Mouse (Mus musculus): Measurements from ENCODE around the gene Trank1. TPM values are rescaled to one million over a fixed set of nuclear protein-coding genes. Genes with fewer than 3 reads are reported as not detected.

Gene Trank1
- polyA plus RNA-seq, 1 experiment from 2014 or later = 0.18 TPM

GRCm38 (mm10) chr9:111440446-111440845 is 128.9 kb downstream of the Trank1 start:
- no peak overlapping the region for H3K9ac ChIP-seq (ENCODE audit: low read length)
- no peak overlapping the region for H3K4me3 ChIP-seq (ENCODE audit: low read length)
- H3K27ac ChIP-seq (ENCODE audit: low read length) = no peak overlapping the region
- WGBS = 75% methylated on average over 6 of the region's 6 CpGs
- H3K36me3 ChIP-seq (ENCODE audit: control insufficient read depth, insufficient read depth, low read length) = no peaks in the 10 kb centered on the region
- H3K4me2 ChIP-seq (ENCODE audit: low read depth, low read length) = no peak overlapping the region
- H3K4me1 ChIP-seq (replicated peaks; ENCODE audit: control insufficient read depth, insufficient read depth, low read length) = peaks cover 3% of the 10 kb centered on the region; the same call in 1 of the 2 replicates
- no peaks in the 10 kb centered on the region for H3K9me3 ChIP-seq (ENCODE audit: control insufficient read depth, low read length)
- no peak for ATAC-seq (ENCODE audit: low read depth)
- H3K27me3 ChIP-seq (ENCODE audit: control insufficient read depth, insufficient read depth, low read depth, low read length) = peaks cover 18% of the 10 kb centered on the region

- Histone ChIP-seq H3K4me3 (ENCODE audit: low read length) (no peak overlapping the region), H3K9me3 (ENCODE audit: control insufficient read depth, low read length) (no peaks in the 10 kb centered on the region), H3K36me3 (ENCODE audit: control insufficient read depth, insufficient read depth, low read length) (no peaks in the 10 kb centered on the region), H3K4me2 (ENCODE audit: low read depth, low read length) (no peak overlapping the region), H3K4me1 (replicated peaks; ENCODE audit: control insufficient read depth, insufficient read depth, low read length) (peaks cover 3% of the 10 kb centered on the region; the same call in 1 of the 2 replicates), H3K27ac (ENCODE audit: low read length) (no peak overlapping the region), H3K27me3 (ENCODE audit: control insufficient read depth, insufficient read depth, low read depth, low read length) (peaks cover 18% of the 10 kb centered on the region), H3K9ac (ENCODE audit: low read length) (no peak overlapping the region)
- ATAC-seq (ENCODE audit: low read depth) = no peak
- WGBS = 80% methylated on average over 2 of the region's 2 CpGs
Observed at GRCm38 (mm10) chr9:111441151-111441550, 129.6 kb downstream of the Trank1 start.

Other genes starting within 250 kb of the Trank1 start
- 42.1 and 43.1 TPM in 2 replicates for gene Lrrfip2, start 194.1 kb upstream of the Trank1 start, polyA plus RNA-seq (2015; fragmentation: Nextera tagmentation; extraction: Ambion mirVana)
- gene Mlh1, start 39.9 kb upstream of the Trank1 start, polyA plus RNA-seq (2015; fragmentation: Nextera tagmentation; extraction: Ambion mirVana) = 35.0 and 37.3 TPM in 2 replicates
- 24.2 and 24.4 TPM in 2 replicates for gene Epm2aip1, start 39.8 kb upstream of the Trank1 start, polyA plus RNA-seq (2015; fragmentation: Nextera tagmentation; extraction: Ambion mirVana)
- 0.24 and 0.25 TPM in 2 replicates for gene Dclk3, start 127.3 kb downstream of the Trank1 start, polyA plus RNA-seq (2015; fragmentation: Nextera tagmentation; extraction: Ambion mirVana)